Comparison of ENCODE assay signal across 8 mouse cellular contexts in the genomic region with DNA sequence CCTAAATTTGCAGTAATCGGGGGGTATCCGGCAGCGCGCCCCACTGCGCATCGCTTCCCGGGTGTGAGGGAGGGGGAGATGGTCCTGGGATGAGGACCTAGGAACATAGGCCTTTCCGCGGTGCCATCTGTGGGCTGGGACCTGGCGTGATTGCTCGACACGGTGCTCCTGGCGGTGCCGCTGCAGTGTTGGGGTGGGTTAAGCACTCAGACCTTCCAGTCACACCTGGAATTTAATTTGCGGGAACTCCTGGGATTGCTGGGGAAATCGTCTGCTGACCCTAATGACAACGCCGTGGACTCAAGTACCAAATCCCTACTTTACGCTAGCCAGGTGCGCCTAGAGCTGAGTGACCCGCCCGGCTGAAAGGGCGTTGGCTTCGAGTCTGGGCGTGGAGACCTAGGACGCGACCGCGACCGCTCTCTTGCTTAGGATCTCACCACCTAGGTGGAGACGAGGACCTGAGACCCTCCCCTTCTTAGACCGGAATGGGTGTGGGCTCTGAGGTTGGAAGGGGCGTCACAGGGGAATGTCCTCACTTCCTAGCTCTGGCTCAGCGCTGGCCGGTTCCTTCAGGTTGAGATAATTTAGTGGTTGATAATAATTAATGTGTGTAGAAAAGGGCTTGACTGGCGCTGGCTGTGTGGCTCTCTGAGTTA. TPM values are rescaled to one million over a fixed set of nuclear protein-coding genes. Genes with fewer than 3 reads are reported as not detected.
DNase-seq lines count a peak whose midpoint lies in the region; ATAC-seq lines count a peak whose summit lies in the region.
"Had no signal": no experiment of that assay in that cellular context is flagged by ENCODE, and none has a peak within 500 bp of the region (broad histone marks: within the 10 kb centered on the region; RNA-seq: fewer than 3 reads in every experiment).

No protein-coding gene starts in this region.

- peak overlapping the region; percentile 93 for H3K4me2 ChIP-seq in heart, embryonic 11.5 days
- peak overlapping the region; percentile 93 for H3K4me2 ChIP-seq in kidney, embryonic 16.5 days (replicated peaks; ENCODE audit: low read depth, low read length)

- H3K27me3 ChIP-seq in heart, embryonic 11.5 days (ENCODE audit: control insufficient read depth, insufficient read depth, low read length): no peaks in the 10 kb centered on the region
- H3K27me3 ChIP-seq in kidney, embryonic 16.5 days (ENCODE audit: insufficient read depth, low read length): no peaks in the 10 kb centered on the region

- peak overlapping the region; percentile 75 for H3K4me3 ChIP-seq in heart, embryonic 11.5 days (ENCODE audit: low read depth, low read length)
- peak overlapping the region; percentile 59 for H3K4me3 ChIP-seq in kidney, embryonic 16.5 days (ENCODE audit: low read length)

- H3K9me3 ChIP-seq in heart, embryonic 11.5 days (replicated peaks; ENCODE audit: control insufficient read depth, low read length): no peaks in the 10 kb centered on the region
- H3K9me3 ChIP-seq in kidney, embryonic 16.5 days (ENCODE audit: low read length): no peaks in the 10 kb centered on the region

- H3K36me3 ChIP-seq in heart, embryonic 11.5 days (ENCODE audit: control insufficient read depth, insufficient read depth, low read length): no peaks in the 10 kb centered on the region
- no peaks in the 10 kb centered on the region for H3K36me3 ChIP-seq in kidney, embryonic 16.5 days (ENCODE audit: insufficient read depth, low read length)

- H3K9ac ChIP-seq in heart, embryonic 11.5 days (ENCODE audit: low read depth, low read length): peak overlapping the region; percentile 82
- H3K9ac ChIP-seq in kidney, embryonic 16.5 days (replicated peaks; ENCODE audit: low read length): peak overlapping the region; percentile 70

- H3K27ac ChIP-seq in heart, embryonic 11.5 days (ENCODE audit: low read depth, low read length): no peak overlapping the region
- peak overlapping the region; percentile 48 for H3K27ac ChIP-seq in kidney, embryonic 16.5 days (ENCODE audit: low read length)

- WGBS in heart, embryonic 11.5 days (ENCODE audit: insufficient replicate concordance): under 1% methylated on average over 36 of the region's 36 CpGs
- WGBS in kidney, embryonic 16.5 days: under 1% methylated on average over 36 of the region's 36 CpGs

- peaks cover 15% of the 10 kb centered on the region for H3K4me1 ChIP-seq in heart, embryonic 11.5 days (ENCODE audit: control insufficient read depth, insufficient read depth, low read length)
- H3K4me1 ChIP-seq in kidney, embryonic 16.5 days (ENCODE audit: insufficient read depth, low read length): peaks cover 20% of the 10 kb centered on the region

- peak; percentile 26 for DNase-seq in A20 (ENCODE audit: low read depth, low spot score)
- DNase-seq in CD4-positive, CD25-positive, alpha-beta regulatory T cell, adult 2 months (ENCODE audit: low read depth, low spot score): peak; percentile 53
- peak; percentile 49 to 56 for DNase-seq in cerebellum, adult 18-20 months
- peak; percentile 24 to 25 for DNase-seq in thymus, postnatal 36 days

- ATAC-seq in heart, embryonic 11.5 days (replicated peaks; ENCODE audit: insufficient number of reproducible peaks, low FRiP score, low TSS enrichment): no peak
- ATAC-seq in kidney, embryonic 16.5 days (ENCODE audit: low FRiP score, low TSS enrichment): peak; percentile 39; the same call in 1 of the 2 replicates
- ATAC-seq in megakaryocyte-erythroid progenitor cell, adult 5-6 weeks (replicated peaks; ENCODE audit: low FRiP score, low TSS enrichment, poor library complexity, severe bottlenecking): peak; percentile 39

RNA-seq across cellular contexts. Expression of gene Flnb, which starts 0.8 kb away (rescaled TPM):
- 13.1 and 13.6 TPM in 2 replicates for polyA plus RNA-seq in heart, embryonic 11.5 days (2014; fragmentation: Nextera tagmentation; extraction: Ambion mirVana)
- polyA plus RNA-seq in kidney, embryonic 16.5 days (2015; fragmentation: Nextera tagmentation; extraction: Ambion mirVana): 21.2 and 23.4 TPM in 2 replicates
- total RNA-seq in megakaryocyte-erythroid progenitor cell, adult 5-6 weeks (2014; fragmentation: Nextera tagmentation): 0.76 and 1.5 TPM in 2 replicates
- total RNA-seq in megakaryocyte-erythroid progenitor cell, adult 5-6 weeks (2017): 1.3 and 1.9 TPM in 2 replicates

RNA-seq across cellular contexts. Expression of gene Gm26661, which starts 27.2 kb away (rescaled TPM):
- not detected in 2 replicates for polyA plus RNA-seq in heart, embryonic 11.5 days (2014; fragmentation: Nextera tagmentation; extraction: Ambion mirVana)
- not detected in 2 replicates for polyA plus RNA-seq in kidney, embryonic 16.5 days (2015; fragmentation: Nextera tagmentation; extraction: Ambion mirVana)
- total RNA-seq in megakaryocyte-erythroid progenitor cell, adult 5-6 weeks (2014; fragmentation: Nextera tagmentation): not detected in 2 replicates
- not detected in 2 replicates for total RNA-seq in megakaryocyte-erythroid progenitor cell, adult 5-6 weeks (2017)
- total RNA-seq: layer of hippocampus, postnatal 10 days had no signal
